Mouse (Mus musculus) limb, embryonic 13.5 days (tissue): ENCODE results near the gene Sbf2. TPM values are rescaled to one million over a fixed set of nuclear protein-coding genes. Genes with fewer than 3 reads are reported as not detected.

Experiments used
- ATAC-seq: fragments of 200-750 bp; cut with Nextera tagmentation; 2 replicates; pipeline ENCODE4 v1.8.0; 2017; ENCODE audit warnings: low read depth, moderate number of reproducible peaks, moderate TSS enrichment; ENCODE audit not compliant: low FRiP score
- H3K27ac ChIP-seq: fragments of 300-500 bp; sonication (generic); 2 replicates; pipeline ENCODE4 v1.5.1; 2015; ENCODE audit warnings: inconsistent platforms, mild to moderate bottlenecking, moderate library complexity
- H3K27me3 ChIP-seq: fragments of 300-500 bp; sonication (generic); 2 replicates; pipeline ENCODE4 v1.6.1; 2015; ENCODE audit warnings: mild to moderate bottlenecking, inconsistent platforms
- H3K36me3 ChIP-seq: fragments of 300-500 bp; sonication (generic); 2 replicates; pipeline ENCODE4 v1.6.1; 2015; ENCODE audit warnings: inconsistent platforms, mild to moderate bottlenecking, moderate library complexity
- H3K4me1 ChIP-seq: fragments of 300-500 bp; sonication (generic); 2 replicates; pipeline ENCODE4 v1.6.1; 2015; ENCODE audit warnings: inconsistent platforms
- H3K4me2 ChIP-seq: fragments of 300-500 bp; sonication (generic); replicated peaks from 2 replicates; pipeline ENCODE4 v1.6.1; 2015; ENCODE audit warnings: inconsistent platforms, mild to moderate bottlenecking, moderate library complexity
- H3K4me3 ChIP-seq: fragments of 300-500 bp; sonication (generic); 2 replicates; pipeline ENCODE4 v1.5.1; 2015; ENCODE audit warnings: moderate library complexity, mild to moderate bottlenecking, inconsistent platforms
- H3K9ac ChIP-seq: fragments of 300-500 bp; sonication (generic); 2 replicates; pipeline ENCODE4 v1.6.1; 2015; ENCODE audit warnings: mild to moderate bottlenecking, inconsistent platforms
- H3K9me3 ChIP-seq: fragments of 300-500 bp; sonication (generic); 2 replicates; pipeline ENCODE4 v1.6.1; 2016; ENCODE audit warnings: inconsistent platforms
- WGBS: fragments of 180-500 bp; shearing (Covaris S2); methylation state at CpG from one replicate; pipeline ENCODE4 v1.1.7; 2015; 5-methylcytosine and 5-hydroxymethylcytosine counted together
- polyA plus RNA-seq: library from polyadenylated mRNA; unstranded; fragments of >200 nt; fragmentation: Nextera tagmentation; extraction: Ambion mirVana; gene quantifications from 2 replicates; pipeline ENCODE4 v1.2.1, GENCODE M21; 2015

Gene Sbf2
- polyA plus RNA-seq, 1 experiment from 2014 or later = 30.9 TPM

GRCm38 (mm10) chr7:110288191-110288604 lies 326.5 kb downstream of the Sbf2 start:
- Histone ChIP-seq H3K4me1 (peaks cover 5% of the 10 kb centered on the region), H3K4me2 (no peak overlapping the region), H3K27me3 (no peaks in the 10 kb centered on the region), H3K36me3 (no peaks in the 10 kb centered on the region), H3K4me3 (no peak overlapping the region), H3K9me3 (peaks cover 9% of the 10 kb centered on the region; the same call in 1 of the 2 replicates), H3K27ac (no peak overlapping the region), H3K9ac (no peak overlapping the region)
- ATAC-seq = no peak
- 88% methylated on average over 4 of the region's 4 CpGs for WGBS

DNA sequence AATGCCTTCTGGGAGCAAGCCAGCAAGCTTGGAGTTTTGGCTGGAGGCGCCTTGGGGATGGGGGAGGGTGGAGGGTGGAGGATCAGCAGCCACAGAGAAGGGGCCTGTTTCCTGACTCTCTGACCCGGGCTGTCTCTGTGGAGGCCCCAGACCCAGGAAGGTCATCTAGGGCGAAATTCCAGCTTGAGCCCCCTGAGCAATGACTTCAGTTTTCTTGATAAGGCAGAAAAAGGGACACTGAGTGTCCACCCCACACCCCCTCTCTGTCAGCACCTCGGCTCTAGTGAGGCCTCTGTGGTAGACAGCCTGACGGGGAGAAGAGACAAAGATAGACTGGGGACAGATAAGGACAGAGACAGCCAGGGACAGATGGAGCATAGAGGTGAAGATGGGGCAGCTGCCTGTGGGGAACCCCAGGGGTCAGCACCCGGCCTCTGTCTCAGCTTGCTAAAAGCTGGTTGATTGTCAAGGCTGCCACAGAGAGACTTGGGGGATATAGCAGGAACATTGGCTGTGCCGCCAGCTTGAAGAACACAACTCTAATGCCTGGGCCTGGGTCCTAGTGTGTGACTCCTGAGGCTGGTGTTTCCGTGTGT lies 327.1 kb downstream of the Sbf2 start:
- H3K4me3 ChIP-seq = no peak overlapping the region
- no peak overlapping the region for H3K27ac ChIP-seq
- H3K4me2 ChIP-seq = no peak overlapping the region
- H3K36me3 ChIP-seq = peaks cover 4% of the 10 kb centered on the region
- H3K4me1 ChIP-seq = peaks cover 5% of the 10 kb centered on the region
- ATAC-seq = no peak
- H3K27me3 ChIP-seq = no peaks in the 10 kb centered on the region
- no peak overlapping the region for H3K9ac ChIP-seq
- peaks cover 5% of the 10 kb centered on the region; the same call in 1 of the 2 replicates for H3K9me3 ChIP-seq
- 59% methylated on average over 8 of the region's 8 CpGs for WGBS

- no peaks in the 10 kb centered on the region for H3K9me3 ChIP-seq
- peak; percentile 64 for ATAC-seq
- H3K4me3 ChIP-seq = no peak overlapping the region
- H3K4me1 ChIP-seq = peaks cover 5% of the 10 kb centered on the region
- peaks cover 9% of the 10 kb centered on the region for H3K36me3 ChIP-seq
- no peaks in the 10 kb centered on the region for H3K27me3 ChIP-seq
- no peak overlapping the region for H3K9ac ChIP-seq
- WGBS = 6% methylated on average over 12 of the region's 12 CpGs
- peak overlapping the region; percentile 22; the same call in 1 of the 2 replicates for H3K4me2 ChIP-seq
- H3K27ac ChIP-seq = no peak overlapping the region
Measured at GRCm38 (mm10) chr7:110286838-110287475, 327.8 kb downstream of the Sbf2 start.

GRCm38 (mm10) chr7:110286198-110286732 lies 328.5 kb downstream of the Sbf2 start:
- Histone ChIP-seq H3K9me3 (no peaks in the 10 kb centered on the region), H3K36me3 (peaks cover 15% of the 10 kb centered on the region), H3K4me3 (no peak overlapping the region), H3K4me1 (peaks cover 5% of the 10 kb centered on the region), H3K27me3 (no peaks in the 10 kb centered on the region), H3K27ac (no peak overlapping the region), H3K4me2 (no peak overlapping the region), H3K9ac (no peak overlapping the region)
- no peak for ATAC-seq
- WGBS = 66% methylated on average over 8 of the region's 8 CpGs

GRCm38 (mm10) chr7:110285849-110286151 lies 328.9 kb downstream of the Sbf2 start:
- no peak overlapping the region for H3K4me3 ChIP-seq
- no peak overlapping the region for H3K9ac ChIP-seq
- no peaks in the 10 kb centered on the region for H3K9me3 ChIP-seq
- H3K4me2 ChIP-seq = no peak overlapping the region
- H3K27ac ChIP-seq = no peak overlapping the region
- H3K27me3 ChIP-seq = no peaks in the 10 kb centered on the region
- ATAC-seq = no peak
- peaks cover 20% of the 10 kb centered on the region for H3K36me3 ChIP-seq
- 74% methylated on average over 3 of the region's 3 CpGs for WGBS
- peaks cover 5% of the 10 kb centered on the region for H3K4me1 ChIP-seq

- Histone ChIP-seq H3K27ac (no peak overlapping the region), H3K4me2 (no peak overlapping the region), H3K27me3 (no peaks in the 10 kb centered on the region), H3K9me3 (no peaks in the 10 kb centered on the region), H3K36me3 (peaks cover 25% of the 10 kb centered on the region), H3K9ac (no peak overlapping the region), H3K4me1 (peaks cover 5% of the 10 kb centered on the region), H3K4me3 (no peak overlapping the region)
- ATAC-seq = no peak
- WGBS = 91% methylated on average over 12 of the region's 12 CpGs
Measured at GRCm38 (mm10) chr7:110285076-110285848, 329.5 kb downstream of the Sbf2 start.

- no peaks in the 10 kb centered on the region for H3K9me3 ChIP-seq
- H3K27ac ChIP-seq = no peak overlapping the region
- no peak overlapping the region for H3K4me3 ChIP-seq
- no peak overlapping the region for H3K9ac ChIP-seq
- peaks cover 41% of the 10 kb centered on the region for H3K36me3 ChIP-seq
- no peak overlapping the region for H3K4me2 ChIP-seq
- 87% methylated on average over 6 of the region's 6 CpGs for WGBS
- ATAC-seq = no peak
- H3K4me1 ChIP-seq = peaks cover 5% of the 10 kb centered on the region
- no peaks in the 10 kb centered on the region for H3K27me3 ChIP-seq
Measured at GRCm38 (mm10) chr7:110283484-110284275, 331.0 kb downstream of the Sbf2 start.

DNA sequence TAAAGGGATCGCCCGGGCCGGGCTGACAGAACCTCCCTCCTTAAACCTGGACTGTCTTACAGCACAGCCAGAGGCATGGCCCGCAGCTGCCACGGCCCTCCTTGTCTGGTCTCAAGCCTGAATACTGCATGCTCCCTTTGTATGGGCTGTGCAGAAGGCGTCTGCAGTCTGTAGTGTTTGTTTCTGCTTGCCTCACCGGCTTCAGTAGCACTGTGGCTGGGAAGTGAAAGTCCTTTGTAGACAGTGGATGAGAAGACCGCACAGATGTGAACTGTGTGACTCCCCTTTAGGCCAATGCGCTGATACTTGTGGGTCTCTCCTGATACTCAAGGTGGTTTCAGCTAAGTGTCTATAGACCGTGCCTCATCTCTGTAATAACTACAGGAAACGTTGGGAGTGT lies 331.9 kb downstream of the Sbf2 start:
- peaks cover 50% of the 10 kb centered on the region for H3K36me3 ChIP-seq
- H3K27me3 ChIP-seq = no peaks in the 10 kb centered on the region
- H3K9ac ChIP-seq = no peak overlapping the region
- H3K4me1 ChIP-seq = peaks cover 5% of the 10 kb centered on the region
- H3K4me2 ChIP-seq = no peak overlapping the region
- no peak overlapping the region for H3K4me3 ChIP-seq
- no peak for ATAC-seq
- 87% methylated on average over 11 of the region's 11 CpGs for WGBS
- no peak overlapping the region for H3K27ac ChIP-seq
- no peaks in the 10 kb centered on the region for H3K9me3 ChIP-seq

- Histone ChIP-seq H3K36me3 (peaks cover 60% of the 10 kb centered on the region), H3K9ac (no peak overlapping the region), H3K9me3 (no peaks in the 10 kb centered on the region), H3K4me1 (no peaks in the 10 kb centered on the region), H3K27ac (no peak overlapping the region), H3K4me3 (no peak overlapping the region), H3K27me3 (no peaks in the 10 kb centered on the region), H3K4me2 (no peak overlapping the region)
- no peak for ATAC-seq
- WGBS = 92% methylated on average over 11 of the region's 11 CpGs
Measured at GRCm38 (mm10) chr7:110281435-110282256, 333.1 kb downstream of the Sbf2 start.

- Histone ChIP-seq H3K9ac (no peak overlapping the region), H3K27me3 (no peaks in the 10 kb centered on the region), H3K36me3 (peaks cover 84% of the 10 kb centered on the region), H3K4me3 (no peak overlapping the region), H3K27ac (no peak overlapping the region), H3K4me1 (no peaks in the 10 kb centered on the region), H3K4me2 (no peak overlapping the region), H3K9me3 (no peaks in the 10 kb centered on the region)
- 91% methylated on average over 4 of the region's 4 CpGs for WGBS
- no peak for ATAC-seq
Measured at GRCm38 (mm10) chr7:110279183-110279582, 335.5 kb downstream of the Sbf2 start.

GRCm38 (mm10) chr7:110277734-110278245 lies 336.9 kb downstream of the Sbf2 start:
- WGBS = 85% methylated on average over 5 of the region's 5 CpGs
- no peaks in the 10 kb centered on the region for H3K27me3 ChIP-seq
- no peak overlapping the region for H3K4me2 ChIP-seq
- H3K27ac ChIP-seq = no peak overlapping the region
- ATAC-seq = no peak
- H3K9ac ChIP-seq = no peak overlapping the region
- H3K36me3 ChIP-seq = peaks cover 94% of the 10 kb centered on the region
- H3K4me1 ChIP-seq = no peaks in the 10 kb centered on the region
- no peaks in the 10 kb centered on the region for H3K9me3 ChIP-seq
- H3K4me3 ChIP-seq = no peak overlapping the region
